Mouse (Mus musculus): Measurements from ENCODE around the gene Bdnf. TPM values are rescaled to one million over a fixed set of nuclear protein-coding genes. Genes with fewer than 3 reads are reported as not detected.

Gene Bdnf
- polyA plus RNA-seq, 1 experiment from 2014 or later: 2.0 TPM

Other genes with a start within 250 kb of the Bdnf start
- 177 and 207 TPM in 2 replicates for gene Lin7c, start 216.2 kb downstream of the Bdnf start, polyA plus RNA-seq (2014; fragmentation: Nextera tagmentation; extraction: Ambion mirVana)
- gene Lgr4, start 242.9 kb downstream of the Bdnf start, polyA plus RNA-seq (2014; fragmentation: Nextera tagmentation; extraction: Ambion mirVana): 4.5 and 4.7 TPM in 2 replicates